Mouse (Mus musculus) thymus, postnatal 14 days (tissue): Measurements from ENCODE around the gene Ccna1.

Source experiments
- DNase-seq: peaks from one replicate; pipeline ENCODE4 v3.0.0; 2021

The Ccna1 gene

DNA sequence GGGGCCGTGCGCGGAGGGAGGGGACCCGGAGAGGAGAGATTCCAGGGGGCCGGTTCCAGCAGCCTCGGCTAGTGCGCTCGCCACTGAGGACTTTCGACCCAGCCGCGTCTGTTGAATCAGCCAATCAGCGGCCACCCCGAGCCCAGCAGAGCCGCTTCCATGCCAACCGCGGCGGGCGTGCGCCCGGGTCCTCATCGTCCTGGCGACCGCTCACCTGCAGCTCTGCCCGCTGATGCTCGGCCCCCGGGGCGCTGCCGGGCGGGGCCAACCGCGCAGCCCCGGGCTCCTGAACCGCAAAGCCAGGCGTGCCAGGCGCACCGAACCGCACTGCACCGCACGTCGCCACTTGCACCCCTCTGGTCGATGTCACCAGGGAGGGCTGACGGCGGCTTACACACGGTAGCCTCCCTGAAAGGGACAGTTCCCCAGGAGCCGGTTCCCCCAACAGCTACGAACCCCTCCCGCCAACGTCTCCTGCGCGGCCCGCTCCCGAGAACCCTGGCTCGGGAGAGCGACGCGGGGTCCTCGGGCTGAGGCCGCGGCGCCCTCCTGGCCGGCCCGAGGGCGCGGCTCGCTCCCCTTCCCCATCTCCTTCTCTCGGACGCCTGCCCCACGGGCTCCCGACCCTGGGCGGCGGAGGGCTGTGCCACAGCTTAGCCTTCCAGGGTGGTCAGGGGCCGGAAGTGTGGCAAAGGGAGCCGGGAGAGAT is at the start of gene Ccna1:
Gene Ccna1, minus strand, starts transcription at position 464 of the 709 bp plus-strand sequence.
- DNase-seq: peak; percentile 18

DNA sequence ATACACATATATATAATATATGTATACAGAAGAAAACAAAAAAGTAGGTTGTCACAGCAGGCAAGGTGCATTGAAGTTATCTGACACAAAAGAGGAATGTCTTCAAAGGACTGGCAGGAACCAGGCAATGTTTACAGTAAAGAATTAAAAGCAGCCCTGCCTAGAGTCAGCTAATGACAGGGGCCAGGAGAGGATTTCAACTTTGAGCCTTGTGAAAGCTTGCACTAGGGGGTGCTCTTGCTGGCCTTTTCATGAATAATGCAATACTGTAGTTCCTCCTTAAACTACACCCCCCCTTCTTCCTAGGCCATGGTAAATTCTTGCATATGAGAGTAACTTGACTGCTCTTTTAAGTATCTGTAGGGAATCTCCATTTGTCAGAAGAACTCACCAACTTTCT is 45.8 kb upstream of the Ccna1 start:
- DNase-seq: no peak

DNA sequence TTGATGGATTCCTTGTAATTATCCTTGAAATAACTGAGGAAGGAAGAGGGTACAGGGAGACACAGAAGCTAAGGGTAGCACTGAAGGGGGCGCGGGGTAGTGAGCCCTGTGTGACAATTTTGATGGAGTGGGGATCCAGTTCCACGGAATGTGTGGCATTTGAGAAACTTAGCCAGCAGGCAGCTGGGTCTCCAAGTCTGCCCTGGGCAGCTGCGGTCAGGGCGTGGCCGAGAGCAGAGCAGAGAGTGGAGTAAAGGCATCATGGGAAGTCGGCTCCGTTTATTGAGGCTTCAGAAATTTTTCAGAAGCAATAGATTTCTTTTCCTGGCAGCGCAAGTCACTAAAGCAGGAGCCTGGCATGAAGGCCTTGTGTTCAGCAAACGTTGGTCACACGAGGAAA is 43.7 kb upstream of the Ccna1 start:
- no peak for DNase-seq

DNA sequence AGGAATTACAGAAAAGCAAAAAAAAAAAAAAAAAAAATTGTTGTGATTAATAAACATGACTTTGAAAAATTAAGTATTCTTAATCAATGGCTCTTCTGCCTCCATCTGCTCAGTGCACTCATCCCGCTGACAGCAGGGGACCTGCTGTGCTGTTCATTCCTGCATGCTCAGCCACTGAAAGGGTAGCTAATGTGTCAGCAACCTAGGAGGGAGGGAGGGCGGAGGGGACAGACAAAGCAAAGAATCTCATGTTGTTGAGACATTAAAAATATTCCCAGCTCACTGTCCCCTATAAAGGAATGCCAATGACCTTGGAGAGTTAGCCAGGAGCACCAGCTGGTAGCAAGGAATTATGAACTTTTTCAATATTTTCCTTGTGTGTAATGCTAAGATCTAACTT is 42.7 kb upstream of the Ccna1 start:
- no peak for DNase-seq

DNA sequence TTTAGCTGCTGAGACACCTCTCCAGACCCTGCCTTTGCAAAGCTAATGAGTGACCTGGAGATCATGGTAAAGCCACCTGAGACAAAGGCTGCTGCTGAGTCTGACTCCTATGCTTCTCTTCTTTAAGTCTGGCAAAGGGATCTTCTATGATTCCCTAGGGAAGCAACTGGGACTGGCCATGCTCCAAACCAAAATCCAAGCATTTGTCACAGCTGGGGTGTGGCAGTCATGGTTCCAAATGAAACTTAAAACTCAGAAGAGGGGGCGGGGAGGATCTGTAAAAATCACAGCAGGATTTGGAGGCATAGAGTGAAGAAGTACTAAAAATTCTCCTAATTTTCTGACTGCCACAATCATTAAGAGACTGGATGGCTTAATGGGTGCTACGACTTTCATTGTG is 41.9 kb upstream of the Ccna1 start:
- no peak for DNase-seq

DNA sequence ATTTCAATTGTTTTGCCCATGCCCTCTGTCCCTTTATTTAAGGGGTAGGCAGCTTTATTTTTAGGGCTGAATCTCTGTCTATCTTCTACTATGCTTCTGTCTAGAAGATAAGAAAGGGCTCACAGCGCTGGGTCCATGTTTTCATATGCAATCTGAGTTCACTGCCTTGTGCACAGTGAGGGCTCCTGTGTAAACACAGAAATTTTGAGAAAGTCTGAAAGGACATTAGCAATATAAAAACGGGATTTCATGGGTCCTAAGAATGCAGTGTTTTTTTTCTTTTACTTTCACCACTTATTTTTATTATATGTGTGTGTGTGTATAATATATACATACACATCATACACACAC is 41.3 kb upstream of the Ccna1 start:
- DNase-seq: no peak

DNA sequence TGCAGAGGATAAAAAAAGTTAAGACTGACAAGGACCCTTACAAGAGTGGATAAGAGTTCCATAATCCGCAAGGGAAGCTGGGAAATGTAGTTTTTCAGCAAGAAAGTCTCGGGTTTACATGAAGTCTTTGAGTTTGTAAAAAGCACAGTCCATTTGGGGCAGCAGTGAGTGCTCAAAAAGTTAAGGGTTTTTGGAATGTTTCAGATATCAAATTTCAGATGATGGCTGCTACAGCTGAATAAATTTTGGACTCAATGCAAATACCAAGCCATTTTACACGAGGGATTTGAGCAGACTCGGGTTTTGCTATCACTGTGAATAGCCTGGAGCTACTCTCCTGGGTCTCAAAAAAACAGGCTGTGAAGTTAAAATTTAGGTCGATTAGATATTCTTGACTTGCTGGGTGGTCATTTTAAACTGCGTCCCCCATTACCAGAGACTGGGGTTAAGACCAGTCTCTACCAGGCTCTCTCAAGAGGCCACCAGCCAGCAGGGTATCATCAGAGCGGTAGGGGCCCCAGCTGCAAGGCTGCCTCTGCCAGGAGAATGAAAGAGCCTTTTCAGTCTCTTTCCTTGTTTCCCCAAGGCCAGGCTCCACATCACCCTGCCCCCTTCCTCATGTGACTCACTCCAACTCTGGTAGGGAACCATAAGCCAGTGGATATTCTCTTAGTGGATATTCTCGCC is 40.8 kb upstream of the Ccna1 start:
- no peak for DNase-seq

DNA sequence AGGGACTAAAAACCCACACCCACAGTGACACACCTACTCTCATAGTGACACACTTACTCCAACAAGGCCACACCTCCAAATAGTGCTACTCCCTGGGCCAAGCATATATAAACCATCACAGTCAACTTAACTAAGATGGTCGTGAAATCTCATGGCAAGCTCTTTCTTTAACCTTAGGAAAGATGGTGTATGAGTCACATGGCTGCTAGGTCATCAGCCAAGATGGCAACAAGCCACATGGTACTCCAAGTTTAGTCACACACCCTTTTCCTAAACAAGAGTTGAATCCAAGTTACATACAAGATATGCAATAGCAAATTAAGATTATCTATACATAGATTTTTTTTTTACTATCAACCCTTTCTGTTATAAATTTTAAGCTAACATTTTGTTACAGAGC is 37.9 kb upstream of the Ccna1 start:
- DNase-seq: no peak

DNA sequence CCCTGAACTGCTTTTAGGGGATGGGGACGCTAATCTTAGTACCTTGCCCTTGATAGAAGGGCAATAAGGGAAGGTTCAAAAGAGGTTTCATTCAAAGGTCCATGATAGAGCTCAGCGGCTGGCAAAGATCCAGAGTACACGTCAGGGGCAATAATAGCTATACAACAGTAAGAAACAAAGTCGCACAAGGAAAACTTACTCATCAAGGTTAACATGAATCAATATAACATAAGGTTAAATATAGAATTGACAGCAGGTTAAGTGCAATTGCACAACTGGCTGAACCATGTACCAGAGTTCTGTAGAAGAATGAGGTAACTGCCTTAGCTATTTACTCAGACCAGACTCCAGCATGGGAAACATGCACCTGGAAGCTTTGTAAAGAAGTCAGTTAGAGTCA is 34.0 kb upstream of the Ccna1 start:
- DNase-seq: no peak

DNA sequence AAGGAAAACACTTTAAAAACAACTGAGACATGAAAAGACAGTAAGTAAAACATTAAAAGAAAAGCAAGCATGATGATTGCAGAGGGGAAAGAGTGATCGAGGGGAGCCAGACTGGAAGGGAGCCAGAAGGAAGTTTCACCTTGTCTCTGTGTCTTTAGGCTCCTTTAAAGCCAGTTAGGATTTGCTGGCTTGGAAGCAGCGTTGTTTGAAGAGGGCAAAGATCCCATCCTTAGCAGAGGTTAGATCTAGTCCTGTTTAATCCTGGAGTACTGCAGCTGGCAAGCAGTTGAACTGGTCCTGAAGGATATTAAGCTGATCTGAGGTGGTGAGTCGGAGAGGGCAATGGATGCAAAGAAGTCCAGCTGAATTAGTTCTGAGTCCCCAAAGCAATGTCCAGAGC is 33.5 kb upstream of the Ccna1 start:
- DNase-seq: no peak

DNA sequence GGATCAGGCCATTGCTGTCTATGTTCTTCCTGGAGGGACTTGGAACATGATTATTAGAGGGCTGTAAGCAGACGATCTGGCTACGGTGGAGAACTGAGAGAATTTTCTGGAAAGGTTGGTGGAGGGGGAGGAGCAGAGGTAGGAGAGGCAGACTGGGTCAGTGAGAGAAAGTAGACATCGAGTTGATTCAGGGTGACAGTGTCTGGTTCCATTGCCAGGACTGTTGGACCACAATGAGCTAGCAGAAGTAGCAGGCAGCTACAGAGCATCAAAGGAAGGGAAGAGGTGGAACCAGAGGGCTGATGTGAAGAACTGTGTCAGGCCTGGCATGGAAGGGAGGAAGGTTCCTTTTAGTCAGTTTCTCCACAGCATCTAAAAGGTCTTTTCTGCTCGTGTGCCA is 33.1 kb upstream of the Ccna1 start:
- no peak for DNase-seq

DNA sequence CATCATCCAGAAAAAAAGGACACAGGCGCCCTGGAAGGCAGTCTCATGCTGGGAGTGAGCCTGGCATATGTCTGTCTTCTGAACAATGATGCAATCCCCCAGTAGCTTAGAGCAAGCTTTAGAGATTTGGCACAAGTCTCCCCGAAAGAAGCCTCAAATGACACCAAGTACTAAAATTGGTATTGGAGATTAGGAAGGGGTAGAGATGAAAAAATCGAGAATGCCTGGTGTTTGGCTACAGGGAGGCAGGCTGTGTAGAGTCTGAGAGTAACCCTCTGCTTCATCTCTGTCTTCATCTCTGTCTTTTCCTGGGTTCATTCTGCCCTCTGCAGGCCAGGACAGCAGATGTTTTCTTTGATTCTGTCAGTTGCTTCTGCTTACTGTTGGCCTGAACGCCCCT is 32.1 kb upstream of the Ccna1 start:
- DNase-seq: no peak

DNA sequence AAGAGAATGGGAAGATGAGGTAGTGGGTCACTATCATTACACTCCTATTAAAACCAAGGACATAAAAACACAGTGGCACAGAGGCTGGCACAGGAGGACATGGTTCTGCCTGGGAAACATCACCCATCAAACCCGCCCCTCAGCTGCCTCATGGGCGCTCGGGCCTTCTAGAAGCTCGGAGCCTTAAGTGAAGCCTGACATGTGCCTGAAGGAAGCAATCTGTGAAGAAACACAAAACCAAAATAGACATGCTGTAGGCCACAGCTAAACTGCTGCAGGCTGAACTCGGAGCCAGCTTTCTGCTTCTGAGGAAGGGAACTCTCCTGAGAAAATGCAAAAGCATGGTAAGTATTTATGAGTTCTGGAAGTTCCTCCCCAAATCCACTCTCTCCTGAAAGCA is 31.6 kb upstream of the Ccna1 start:
- no peak for DNase-seq

DNA sequence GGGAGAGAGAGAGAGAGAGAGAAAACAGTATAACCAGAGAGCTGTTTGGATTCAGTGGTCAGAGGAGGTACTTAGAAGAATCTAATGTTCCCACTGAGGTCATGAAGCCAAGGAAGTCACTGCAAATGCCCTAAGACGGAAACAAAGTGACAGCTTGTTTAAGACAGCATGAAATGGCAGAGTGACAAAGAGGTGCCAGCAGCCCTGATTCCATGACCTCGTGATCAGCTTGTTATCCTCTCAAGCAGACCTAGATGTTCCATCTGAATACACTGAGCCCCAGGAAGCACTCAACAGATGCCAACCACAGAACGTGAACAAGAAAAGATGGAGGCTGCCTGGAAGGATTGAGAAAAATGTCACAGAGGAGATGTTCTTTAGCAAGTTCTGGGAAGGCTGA is 30.4 kb upstream of the Ccna1 start:
- DNase-seq: no peak

DNA sequence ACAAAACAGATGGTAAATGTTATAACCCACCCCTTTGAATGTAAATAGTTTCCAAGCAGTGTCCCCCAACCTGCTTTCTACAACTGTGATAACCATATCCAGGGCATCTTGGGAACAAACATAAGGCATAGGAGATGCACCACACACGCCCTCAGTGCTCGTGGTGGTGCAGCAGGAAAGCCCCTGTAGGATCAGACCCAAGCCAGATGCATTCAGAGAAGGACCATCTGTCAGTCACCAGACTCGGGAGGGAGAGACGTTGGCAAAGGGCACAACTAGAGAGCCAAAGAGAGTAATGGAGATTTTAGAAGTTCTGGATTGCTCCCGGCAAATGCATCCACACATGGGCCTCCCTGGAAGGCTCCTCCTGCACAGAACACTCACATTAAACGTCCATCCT is 29.5 kb upstream of the Ccna1 start:
- no peak for DNase-seq

DNA sequence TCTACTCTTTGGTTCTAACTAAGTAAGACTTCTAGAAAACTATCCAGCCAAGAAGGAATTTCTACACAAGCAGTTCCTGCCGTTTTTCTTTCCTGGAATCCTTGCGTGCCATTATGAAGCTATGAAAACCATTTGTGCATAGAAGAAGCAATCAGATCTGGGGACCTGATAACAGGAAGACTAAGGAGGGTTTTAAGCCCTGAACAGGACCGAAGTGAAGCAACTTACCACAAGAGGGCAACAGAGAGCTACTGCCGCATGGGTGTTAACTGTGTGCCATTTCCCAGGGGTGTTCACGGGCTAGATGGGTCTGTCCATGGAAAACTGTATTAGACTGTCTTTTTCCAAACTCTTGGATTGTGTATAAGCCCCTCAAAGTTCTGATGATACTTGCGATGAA is 24.8 kb upstream of the Ccna1 start:
- peak; percentile 66 for DNase-seq

DNA sequence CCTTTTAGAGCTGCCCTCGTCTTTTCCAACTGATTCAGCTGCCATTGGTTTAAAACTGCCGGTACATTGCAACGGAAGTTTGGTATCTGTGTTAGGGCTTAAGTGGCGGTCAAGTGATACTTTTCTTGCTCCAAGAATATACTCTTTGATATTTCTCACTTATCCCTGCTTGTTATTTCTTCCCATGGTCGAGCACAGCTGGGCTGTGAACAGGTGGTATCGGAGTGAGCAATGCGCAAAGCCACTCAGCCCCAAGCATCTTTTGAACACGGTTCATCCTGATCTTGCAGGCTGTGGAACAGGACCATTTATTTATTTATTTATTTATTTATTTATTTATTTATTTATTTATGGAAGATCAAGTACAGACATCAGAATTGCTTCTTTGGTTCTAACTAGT is 24.3 kb upstream of the Ccna1 start:
- no peak for DNase-seq

DNA sequence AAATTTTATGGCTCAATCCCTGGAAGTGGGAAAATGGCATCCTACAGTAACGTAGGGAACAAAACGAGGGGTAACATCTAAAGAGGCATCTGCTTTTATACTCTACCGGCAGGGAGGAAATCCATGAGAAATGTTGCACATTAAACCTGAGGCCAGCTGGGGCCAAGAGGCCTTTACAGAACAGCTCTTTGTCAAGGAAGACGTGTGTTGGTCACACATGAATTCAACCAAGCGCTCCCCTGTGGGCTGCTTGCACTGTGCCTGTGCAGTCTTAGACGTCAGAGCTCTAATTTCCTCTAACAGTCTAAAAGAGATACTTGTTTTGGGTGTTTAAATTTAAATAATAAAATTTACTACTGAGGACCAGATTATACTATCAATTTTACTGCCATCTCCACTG is 22.9 kb upstream of the Ccna1 start:
- DNase-seq: no peak

DNA sequence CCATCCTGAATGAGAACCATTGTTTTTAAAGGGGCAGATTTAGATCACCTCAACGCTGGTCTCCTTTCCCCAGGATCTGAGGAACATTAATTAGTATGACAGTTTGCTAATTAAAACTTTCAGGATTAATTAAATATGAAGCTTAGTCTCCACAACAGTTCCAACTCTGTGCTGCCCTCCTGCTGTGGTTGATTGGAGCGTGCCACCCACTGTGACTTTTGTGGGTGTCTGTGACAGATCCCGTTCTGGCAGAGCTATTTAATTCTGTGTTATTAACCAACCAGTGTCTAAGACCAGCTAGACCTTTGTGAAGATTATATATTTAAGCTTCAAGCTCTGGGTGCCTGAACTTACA is 20.0 kb upstream of the Ccna1 start:
- no peak for DNase-seq

DNA sequence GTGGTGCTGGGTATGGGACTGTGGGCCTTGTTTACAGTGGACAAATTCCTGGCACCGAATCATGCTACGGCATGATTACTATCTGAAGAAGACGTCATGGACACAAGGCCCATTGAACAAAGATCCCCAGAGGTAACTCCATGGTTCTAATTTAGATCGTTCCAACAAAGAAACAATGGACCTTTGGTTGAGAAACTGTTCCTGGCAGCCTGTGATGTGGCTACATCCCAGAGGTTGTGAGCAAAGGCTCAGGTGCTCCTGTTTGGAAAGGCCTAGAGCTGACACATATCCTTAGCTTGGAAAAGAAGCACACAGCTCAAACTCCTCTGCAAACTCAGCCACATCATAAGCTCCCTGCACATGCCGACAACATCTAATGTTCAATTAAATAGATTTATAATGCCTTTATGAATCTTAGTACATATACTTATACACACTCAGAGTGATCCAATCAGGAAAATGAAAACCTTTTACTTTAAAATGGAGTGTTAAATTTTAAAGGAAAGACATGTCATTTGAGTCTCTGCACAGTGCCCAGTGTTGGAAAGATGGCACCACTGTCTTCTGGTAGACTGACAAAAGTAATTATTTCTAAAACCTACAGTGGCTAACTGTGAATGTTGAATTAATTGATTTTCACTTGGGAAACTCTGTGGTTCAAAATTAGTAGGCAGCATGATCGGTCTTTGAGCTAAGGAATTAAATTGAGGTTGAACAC is 19.4 kb upstream of the Ccna1 start:
- DNase-seq: no peak

DNA sequence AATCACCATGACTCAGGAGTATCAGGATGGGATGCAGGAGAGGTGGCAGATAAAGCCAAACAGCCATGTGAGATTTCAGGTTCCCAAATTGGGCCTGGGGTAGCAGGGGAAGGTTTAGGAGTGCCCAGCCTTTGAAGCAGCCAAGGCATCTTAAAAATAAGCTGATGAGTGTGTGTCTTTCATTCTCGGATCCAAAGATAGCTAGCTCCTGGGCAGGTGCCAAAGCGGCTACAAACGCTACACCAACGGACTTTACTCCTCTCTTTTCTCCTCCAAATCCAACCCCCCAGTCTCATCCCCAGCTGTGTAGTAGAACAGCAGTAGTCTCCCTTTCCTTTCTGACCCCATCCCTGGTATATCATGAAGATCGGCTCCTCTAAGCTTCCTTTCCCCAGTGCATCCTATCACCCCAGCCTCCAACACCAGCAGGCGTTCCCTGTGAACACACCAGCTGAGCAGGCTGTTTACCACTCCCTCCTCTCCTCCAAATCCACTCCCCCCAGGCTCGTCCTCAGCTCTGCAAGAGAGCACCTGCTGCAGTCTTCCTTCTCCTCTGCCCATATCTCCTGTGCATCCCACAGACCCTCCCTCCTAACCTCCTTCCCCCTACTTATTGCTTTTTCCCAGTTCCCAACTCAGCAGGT is 12.6 kb upstream of the Ccna1 start:
- DNase-seq: no peak

DNA sequence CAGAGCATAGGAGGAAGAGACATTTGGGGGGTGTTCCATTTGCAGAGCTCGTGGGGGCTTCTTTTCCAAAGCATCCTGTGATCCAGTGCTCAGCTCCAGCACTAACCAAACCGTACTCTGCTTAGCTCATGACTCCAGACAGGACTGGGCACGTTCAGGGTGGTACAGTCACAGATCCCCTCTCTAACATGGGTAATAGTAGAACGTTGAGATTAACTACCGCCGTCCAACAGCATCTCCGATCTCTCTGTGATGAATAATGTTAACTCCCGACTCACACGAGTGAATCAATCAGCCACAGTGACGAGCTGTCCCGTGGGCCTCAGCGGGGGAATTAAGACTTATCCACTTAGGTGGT is 11.3 kb upstream of the Ccna1 start:
- no peak for DNase-seq

DNA sequence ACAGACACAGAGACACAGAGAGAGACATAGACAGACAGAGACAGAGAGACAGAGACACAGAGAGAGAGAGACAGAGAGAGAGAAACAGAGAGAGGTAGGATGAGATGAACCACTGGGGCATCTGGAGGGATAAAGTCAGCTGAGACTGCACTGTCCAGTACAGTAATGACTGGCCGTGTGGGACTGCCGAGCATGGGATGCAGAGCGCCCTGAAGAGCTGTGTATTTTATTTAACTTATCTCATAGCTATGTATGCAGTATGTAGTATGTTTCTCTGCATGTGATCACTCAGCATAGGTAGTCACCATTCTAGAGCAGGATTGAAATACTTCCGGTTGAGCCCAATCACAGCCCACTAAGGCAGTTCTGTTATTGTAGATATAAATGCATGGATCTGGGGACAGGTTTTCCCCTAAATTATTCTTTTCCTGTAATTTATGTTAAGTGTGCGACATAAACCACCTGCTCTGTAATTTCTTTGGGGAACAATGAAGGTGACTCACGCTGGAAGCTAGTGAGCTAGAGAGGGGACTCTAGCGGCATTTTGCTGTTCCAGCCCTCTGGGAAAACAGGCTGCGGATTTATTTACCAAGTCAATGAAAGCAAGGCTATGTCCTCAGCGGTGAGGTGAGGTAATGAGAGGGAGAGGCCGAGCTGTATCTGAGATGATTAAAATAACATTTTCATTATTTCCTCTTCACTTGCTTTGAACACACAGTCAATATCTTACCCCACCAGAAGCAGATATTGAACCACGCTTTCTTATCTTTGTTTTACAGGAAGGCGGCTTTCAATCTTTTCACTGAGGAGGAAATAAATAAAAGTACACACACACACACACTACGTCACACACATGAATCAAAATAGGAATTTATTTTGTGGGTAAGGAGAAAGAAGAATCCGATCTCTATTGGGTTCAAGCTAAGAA is 10.7 kb upstream of the Ccna1 start:
- DNase-seq: no peak
